Mouse (Mus musculus) adrenal gland, postnatal 14 days (tissue): ENCODE data around the gene Ptbp1. TPM values are rescaled to one million over a fixed set of nuclear protein-coding genes. Genes with fewer than 3 reads are reported as not detected.

ENCODE experiments used
- DNase-seq: peaks from one replicate; pipeline ENCODE4 v3.0.0; 2021; ENCODE audit warnings: mixed read lengths
- total RNA-seq: library from RNA; stranded (reverse); gene quantifications from 2 replicates; pipeline ENCODE4 v1.2.3, GENCODE M21; 2021

Ptbp1 gene
- total RNA-seq, 1 experiment from 2014 or later: 302 TPM

- no peak for DNase-seq
Measured at GRCm38 (mm10) chr10:79832786-79833181, 21.4 kb upstream of the Ptbp1 start.

GRCm38 (mm10) chr10:79834769-79835398 is 19.3 kb upstream of the Ptbp1 start:
- DNase-seq: peak; percentile 87

- no peak for DNase-seq
Measured at GRCm38 (mm10) chr10:79836918-79837317, 17.3 kb upstream of the Ptbp1 start.

GRCm38 (mm10) chr10:79838151-79838550 is 16.1 kb upstream of the Ptbp1 start:
- DNase-seq: no peak

GRCm38 (mm10) chr10:79840091-79840490 is 14.1 kb upstream of the Ptbp1 start:
- no peak for DNase-seq

GRCm38 (mm10) chr10:79840644-79841551 is 13.3 kb upstream of the Ptbp1 start:
- peak; percentile 70 for DNase-seq

GRCm38 (mm10) chr10:79842322-79842721 is 11.9 kb upstream of the Ptbp1 start:
- no peak for DNase-seq

GRCm38 (mm10) chr10:79843476-79843875 is 10.8 kb upstream of the Ptbp1 start:
- DNase-seq: peak; percentile 57

- DNase-seq: no peak
Measured at GRCm38 (mm10) chr10:79846553-79846952, 7.7 kb upstream of the Ptbp1 start.

- DNase-seq: no peak
Measured at GRCm38 (mm10) chr10:79849941-79850628, 4.1 kb upstream of the Ptbp1 start.

GRCm38 (mm10) chr10:79851653-79852052 is 2.6 kb upstream of the Ptbp1 start:
- no peak for DNase-seq

GRCm38 (mm10) chr10:79852107-79852789 is 2.0 kb upstream of the Ptbp1 start:
- peak; percentile 51 for DNase-seq

GRCm38 (mm10) chr10:79852827-79853226 is 1.4 kb upstream of the Ptbp1 start:
- no peak for DNase-seq

GRCm38 (mm10) chr10:79853392-79853791 is 835 bp upstream of the Ptbp1 start:
- DNase-seq: peak; percentile 98

- DNase-seq: peak; percentile 84
Measured at GRCm38 (mm10) chr10:79854801-79855541, 744 bp downstream of the Ptbp1 start.

GRCm38 (mm10) chr10:79855558-79856184 is 1.4 kb downstream of the Ptbp1 start:
- peak; percentile 59 for DNase-seq

- DNase-seq: no peak
Measured at GRCm38 (mm10) chr10:79856280-79856679, 2.1 kb downstream of the Ptbp1 start.

GRCm38 (mm10) chr10:79856704-79857451 is 2.7 kb downstream of the Ptbp1 start:
- no peak for DNase-seq

GRCm38 (mm10) chr10:79857452-79857811 is 3.2 kb downstream of the Ptbp1 start:
- DNase-seq: peak; percentile 80

GRCm38 (mm10) chr10:79857894-79858293 is 3.7 kb downstream of the Ptbp1 start:
- DNase-seq: no peak
